Mouse (Mus musculus): Measurements from ENCODE around the gene Tspan18.

DNA sequence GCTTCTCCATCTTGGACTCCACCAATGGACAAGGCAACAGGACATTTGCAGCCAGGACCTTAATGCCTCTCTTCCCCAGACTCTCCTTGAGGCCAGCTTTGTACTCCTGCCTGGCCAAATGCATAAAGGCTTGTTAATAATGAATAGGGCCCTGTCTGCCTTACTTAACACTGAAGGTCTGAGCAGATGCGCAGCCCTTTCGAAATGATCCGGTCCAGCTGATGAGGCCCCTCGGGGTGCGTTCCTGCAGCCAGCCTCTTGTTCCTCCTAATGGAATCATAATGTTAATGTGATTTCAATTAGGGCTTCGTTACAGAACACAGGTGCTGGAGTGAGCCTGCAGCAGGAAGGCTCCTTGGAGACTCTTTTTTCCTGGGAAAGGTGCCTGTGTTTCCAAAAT is 33.7 kb upstream of the Tspan18 start:
- TF ChIP-seq POLR2A (IDR thresholded peaks at IDR 0.05; ENCODE audit: insufficient read depth, low read length): no peak
- no peak for TF ChIP-seq EP300 (IDR thresholded peaks at IDR 0.05; ENCODE audit: insufficient read depth, low read depth, low read length)
